Mouse (Mus musculus): ENCODE data around the gene Ddx20. TPM values are rescaled to one million over a fixed set of nuclear protein-coding genes. Genes with fewer than 3 reads are reported as not detected.

The Ddx20 gene
- total and polyA plus RNA-seq, 2 experiments: 7.3 to 7.4 TPM

GRCm38 (mm10) chr3:105717856-105718555, 30.6 kb upstream of the Ddx20 start:
- no peaks in the 10 kb centered on the region for H3K36me3 ChIP-seq (ENCODE audit: control insufficient read depth, insufficient read depth, low read length)
- H3K79me2 ChIP-seq (ENCODE audit: control insufficient read depth, insufficient read depth, low read length): no peaks in the 10 kb centered on the region
- no peak overlapping the region for H3K4me3 ChIP-seq (ENCODE audit: insufficient read depth, low read depth, low read length)
- DNase-seq (ENCODE audit: extremely low read depth, low read depth, low spot score): no peak
- no peaks in the 10 kb centered on the region for H3K4me1 ChIP-seq (ENCODE audit: control insufficient read depth, insufficient read depth, low read length)
- no peak overlapping the region for H3K9ac ChIP-seq (ENCODE audit: low read depth, low read length)
- TF ChIP-seq POLR2A (IDR thresholded peaks at IDR 0.05; ENCODE audit: extremely low read depth, insufficient read depth, low read length) (no peak), CTCF (IDR thresholded peaks at IDR 0.05; ENCODE audit: low read depth, low read length) (no peak)
- no peaks in the 10 kb centered on the region for H3K27me3 ChIP-seq (ENCODE audit: control insufficient read depth, insufficient read depth, low read length)
- no peak overlapping the region for H3K27ac ChIP-seq (replicated peaks; ENCODE audit: insufficient read depth, low read depth, low read length)
- WGBS: 89% methylated on average over 11 of the region's 11 CpGs

DNA sequence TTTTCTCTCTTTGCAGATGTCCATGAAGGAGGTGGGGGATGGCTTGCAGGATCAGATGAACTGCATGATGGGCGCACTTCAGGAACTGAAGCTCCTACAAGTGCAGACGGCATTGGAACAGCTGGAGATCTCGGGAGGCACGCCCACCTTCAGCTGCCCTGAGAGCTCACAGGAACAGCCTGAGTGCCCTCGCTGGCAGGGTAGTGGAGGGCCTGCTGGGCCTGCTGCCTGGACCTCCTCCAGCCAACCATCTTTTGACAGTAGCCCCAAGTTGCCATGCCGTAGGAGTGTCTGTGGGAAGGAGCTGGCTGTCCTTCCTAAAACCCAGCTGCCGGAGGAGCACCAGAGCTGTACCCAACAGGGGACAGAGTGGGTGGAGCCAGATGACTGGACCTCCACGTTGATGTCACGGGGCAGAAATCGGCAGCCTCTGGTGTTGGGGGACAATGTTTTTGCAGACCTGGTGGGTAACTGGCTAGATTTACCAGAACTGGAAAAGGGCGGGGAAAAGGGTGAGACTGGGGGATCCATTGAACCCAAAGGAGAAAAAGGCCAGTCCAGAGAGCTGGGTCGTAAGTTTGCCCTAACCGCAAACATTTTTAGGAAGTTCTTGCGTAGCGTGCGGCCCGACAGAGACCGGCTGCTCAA, 29.1 kb upstream of the Ddx20 start:
- 81% methylated on average over 18 of the region's 18 CpGs for WGBS
- Histone ChIP-seq H3K4me3 (ENCODE audit: insufficient read depth, low read depth, low read length) (no peak overlapping the region), H3K79me2 (ENCODE audit: control insufficient read depth, insufficient read depth, low read length) (no peaks in the 10 kb centered on the region), H3K4me1 (ENCODE audit: control insufficient read depth, insufficient read depth, low read length) (no peaks in the 10 kb centered on the region), H3K9ac (ENCODE audit: low read depth, low read length) (no peak overlapping the region), H3K36me3 (ENCODE audit: control insufficient read depth, insufficient read depth, low read length) (no peaks in the 10 kb centered on the region), H3K27ac (replicated peaks; ENCODE audit: insufficient read depth, low read depth, low read length) (no peak overlapping the region), H3K27me3 (ENCODE audit: control insufficient read depth, insufficient read depth, low read length) (no peaks in the 10 kb centered on the region)
- DNase-seq (ENCODE audit: extremely low read depth, low read depth, low spot score): no peak
- TF ChIP-seq POLR2A (IDR thresholded peaks at IDR 0.05; ENCODE audit: extremely low read depth, insufficient read depth, low read length) (no peak), CTCF (IDR thresholded peaks at IDR 0.05; ENCODE audit: low read depth, low read length) (no peak)

DNA sequence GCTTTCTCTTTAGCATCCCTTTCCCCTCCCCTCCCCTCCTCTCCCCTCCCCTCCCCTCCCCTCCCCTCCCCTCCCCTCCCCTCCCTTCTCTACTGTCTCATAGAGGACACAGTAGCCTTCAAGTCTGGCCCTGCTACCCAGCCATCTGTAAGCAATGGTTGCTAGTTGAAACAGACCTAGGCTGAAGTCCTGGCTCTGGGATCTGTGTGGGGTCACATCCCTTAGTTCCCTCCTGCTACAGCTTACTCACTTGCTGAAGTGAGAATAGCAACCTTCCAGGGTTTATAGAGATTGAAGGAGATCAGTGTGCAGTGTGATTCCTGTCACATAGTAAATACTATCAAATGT, 27.4 kb upstream of the Ddx20 start:
- Histone ChIP-seq H3K9ac (ENCODE audit: low read depth, low read length) (no peak overlapping the region), H3K4me3 (ENCODE audit: insufficient read depth, low read depth, low read length) (no peak overlapping the region), H3K27me3 (ENCODE audit: control insufficient read depth, insufficient read depth, low read length) (no peaks in the 10 kb centered on the region), H3K36me3 (ENCODE audit: control insufficient read depth, insufficient read depth, low read length) (no peaks in the 10 kb centered on the region), H3K27ac (replicated peaks; ENCODE audit: insufficient read depth, low read depth, low read length) (no peak overlapping the region), H3K79me2 (ENCODE audit: control insufficient read depth, insufficient read depth, low read length) (no peaks in the 10 kb centered on the region), H3K4me1 (ENCODE audit: control insufficient read depth, insufficient read depth, low read length) (no peaks in the 10 kb centered on the region)
- DNase-seq (ENCODE audit: extremely low read depth, low read depth, low spot score): no peak
- TF ChIP-seq POLR2A (IDR thresholded peaks at IDR 0.05; ENCODE audit: extremely low read depth, insufficient read depth, low read length): no peak
- TF ChIP-seq CTCF (IDR thresholded peaks at IDR 0.05; ENCODE audit: low read depth, low read length): no peak

- H3K4me1 ChIP-seq (ENCODE audit: control insufficient read depth, insufficient read depth, low read length): no peaks in the 10 kb centered on the region
- H3K9ac ChIP-seq (ENCODE audit: low read depth, low read length): no peak overlapping the region
- TF ChIP-seq POLR2A (IDR thresholded peaks at IDR 0.05; ENCODE audit: extremely low read depth, insufficient read depth, low read length) (no peak), CTCF (IDR thresholded peaks at IDR 0.05; ENCODE audit: low read depth, low read length) (no peak)
- H3K36me3 ChIP-seq (ENCODE audit: control insufficient read depth, insufficient read depth, low read length): no peaks in the 10 kb centered on the region
- DNase-seq (ENCODE audit: extremely low read depth, low read depth, low spot score): no peak
- no peaks in the 10 kb centered on the region for H3K27me3 ChIP-seq (ENCODE audit: control insufficient read depth, insufficient read depth, low read length)
- H3K4me3 ChIP-seq (ENCODE audit: insufficient read depth, low read depth, low read length): no peak overlapping the region
- WGBS: 56% methylated on average over 8 of the region's 8 CpGs
- no peak overlapping the region for H3K27ac ChIP-seq (replicated peaks; ENCODE audit: insufficient read depth, low read depth, low read length)
- no peaks in the 10 kb centered on the region for H3K79me2 ChIP-seq (ENCODE audit: control insufficient read depth, insufficient read depth, low read length)
Measured at GRCm38 (mm10) chr3:105714091-105714819, 26.9 kb upstream of the Ddx20 start.

DNA sequence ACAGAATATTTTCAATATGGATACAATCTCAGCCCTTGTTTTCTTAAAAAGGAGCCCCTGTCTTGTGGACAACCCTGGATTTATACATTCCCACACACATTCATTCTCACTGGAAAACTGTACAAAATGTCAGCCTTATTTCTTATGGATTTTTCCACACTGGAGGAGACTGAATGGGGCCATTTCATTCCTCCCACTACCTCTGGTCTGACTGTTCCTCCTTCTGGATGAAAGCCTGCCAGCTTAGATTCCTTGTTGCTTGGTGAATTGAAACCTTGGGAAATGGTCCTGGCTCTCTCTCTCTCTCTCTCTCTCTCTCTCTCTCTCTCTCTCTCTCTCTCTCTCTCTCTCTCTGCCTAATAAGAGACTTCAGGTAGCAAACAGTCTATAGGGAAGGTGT, 25.5 kb upstream of the Ddx20 start:
- DNase-seq (ENCODE audit: extremely low read depth, low read depth, low spot score): no peak
- Histone ChIP-seq H3K4me3 (ENCODE audit: insufficient read depth, low read depth, low read length) (no peak overlapping the region), H3K79me2 (ENCODE audit: control insufficient read depth, insufficient read depth, low read length) (no peaks in the 10 kb centered on the region), H3K27ac (replicated peaks; ENCODE audit: insufficient read depth, low read depth, low read length) (no peak overlapping the region), H3K36me3 (ENCODE audit: control insufficient read depth, insufficient read depth, low read length) (no peaks in the 10 kb centered on the region), H3K9ac (ENCODE audit: low read depth, low read length) (no peak overlapping the region), H3K27me3 (ENCODE audit: control insufficient read depth, insufficient read depth, low read length) (no peaks in the 10 kb centered on the region), H3K4me1 (ENCODE audit: control insufficient read depth, insufficient read depth, low read length) (no peaks in the 10 kb centered on the region)
- TF ChIP-seq CTCF (IDR thresholded peaks at IDR 0.05; ENCODE audit: low read depth, low read length): no peak
- no peak for TF ChIP-seq POLR2A (IDR thresholded peaks at IDR 0.05; ENCODE audit: extremely low read depth, insufficient read depth, low read length)

DNA sequence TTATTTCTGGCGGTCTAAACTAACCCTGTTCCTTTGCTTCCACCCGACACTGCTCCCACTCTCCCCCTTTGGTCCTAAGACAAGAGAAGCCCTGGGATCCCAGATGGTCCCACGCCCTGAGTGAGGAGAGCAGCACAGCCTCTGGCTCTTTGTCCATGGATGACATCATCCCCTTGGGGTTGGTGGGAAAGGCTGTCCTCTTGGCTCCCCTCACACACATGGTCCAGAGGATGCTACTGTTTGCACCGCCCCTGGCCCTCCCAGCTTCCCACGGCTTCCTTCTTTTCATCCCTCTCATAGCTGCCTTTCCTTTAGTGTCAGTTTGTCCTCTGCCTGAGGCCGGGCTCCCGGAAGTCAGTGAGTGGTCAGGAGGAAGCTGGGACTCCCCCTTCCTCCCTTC, 24.4 kb upstream of the Ddx20 start:
- DNase-seq (ENCODE audit: extremely low read depth, low read depth, low spot score): no peak
- WGBS: 72% methylated on average over 7 of the region's 7 CpGs
- Histone ChIP-seq H3K4me3 (ENCODE audit: insufficient read depth, low read depth, low read length) (no peak overlapping the region), H3K36me3 (ENCODE audit: control insufficient read depth, insufficient read depth, low read length) (no peaks in the 10 kb centered on the region), H3K9ac (ENCODE audit: low read depth, low read length) (no peak overlapping the region), H3K27me3 (ENCODE audit: control insufficient read depth, insufficient read depth, low read length) (no peaks in the 10 kb centered on the region), H3K4me1 (ENCODE audit: control insufficient read depth, insufficient read depth, low read length) (no peaks in the 10 kb centered on the region), H3K27ac (replicated peaks; ENCODE audit: insufficient read depth, low read depth, low read length) (no peak overlapping the region), H3K79me2 (ENCODE audit: control insufficient read depth, insufficient read depth, low read length) (no peaks in the 10 kb centered on the region)
- TF ChIP-seq CTCF (IDR thresholded peaks at IDR 0.05; ENCODE audit: low read depth, low read length) (no peak), POLR2A (IDR thresholded peaks at IDR 0.05; ENCODE audit: extremely low read depth, insufficient read depth, low read length) (no peak)

Measured in liver, adult 2 months (tissue).